Mouse (Mus musculus) right cerebral cortex, postnatal 10 days (tissue): ENCODE results near the gene Tbcel.

ENCODE experiments used
- DNase-seq, 2 experiments: peaks; one replicate each; pipeline ENCODE4 v3.0.0; 2021; ENCODE audit warnings: low spot score in 2 of 2

The Tbcel gene

DNA sequence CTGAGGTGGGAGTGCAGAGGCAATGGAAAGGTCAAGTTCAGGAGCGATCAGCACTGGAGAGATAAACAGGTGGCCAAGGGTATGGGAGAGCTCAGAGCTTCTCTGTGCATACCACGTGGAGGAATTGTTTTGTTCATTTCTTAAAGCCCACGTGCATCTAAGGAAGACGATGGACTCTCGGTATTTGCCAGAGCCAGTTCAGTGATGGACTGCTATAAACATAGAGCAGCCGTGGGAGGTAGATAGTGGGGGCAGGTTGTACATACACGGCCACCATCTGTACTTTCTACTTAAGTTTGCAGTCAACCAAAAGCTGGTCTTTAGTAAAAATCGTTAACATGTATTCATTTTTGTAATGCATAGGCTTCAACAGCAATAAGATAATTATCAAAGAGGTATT is 65.5 kb downstream of the Tbcel start:
- no peak for DNase-seq

DNA sequence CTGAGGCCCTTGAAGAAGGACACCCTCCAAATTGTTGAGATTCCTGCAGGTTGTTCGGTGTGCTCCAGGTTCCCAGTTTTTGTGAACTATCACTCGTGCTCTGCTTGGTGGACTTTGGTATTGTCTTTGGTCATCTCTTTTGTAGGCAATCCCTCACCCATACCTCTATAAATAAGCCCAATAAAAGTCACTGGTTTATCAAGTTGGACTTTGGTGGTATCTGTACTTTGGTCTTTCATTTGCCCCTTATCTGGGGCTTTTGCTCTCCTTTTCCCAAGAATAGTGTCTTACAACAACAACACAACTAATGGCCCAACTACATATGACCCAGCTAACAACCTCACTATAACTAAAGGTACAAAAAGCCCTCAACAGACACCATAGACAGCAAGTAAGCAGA is 66.4 kb downstream of the Tbcel start:
- DNase-seq: no peak

DNA sequence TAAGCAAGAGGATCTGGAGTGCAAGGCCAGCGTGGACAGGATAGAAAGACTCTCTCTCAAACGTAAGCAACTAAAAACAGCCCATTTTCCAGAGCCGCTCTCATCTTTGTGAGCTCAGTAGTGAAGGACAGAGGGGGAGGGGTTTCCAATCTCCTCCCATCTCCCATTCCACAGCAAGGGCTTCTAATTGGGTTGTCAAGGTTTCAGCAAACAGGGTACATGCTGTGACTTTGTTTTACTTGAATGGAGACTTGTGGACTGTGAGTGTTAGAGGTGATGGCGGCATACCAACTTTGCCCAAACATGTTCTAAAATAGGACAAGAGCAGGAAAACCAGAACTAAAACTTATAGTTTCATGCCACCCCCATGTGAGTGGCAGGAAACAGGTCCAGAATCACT is 68.2 kb downstream of the Tbcel start:
- DNase-seq: no peak

DNA sequence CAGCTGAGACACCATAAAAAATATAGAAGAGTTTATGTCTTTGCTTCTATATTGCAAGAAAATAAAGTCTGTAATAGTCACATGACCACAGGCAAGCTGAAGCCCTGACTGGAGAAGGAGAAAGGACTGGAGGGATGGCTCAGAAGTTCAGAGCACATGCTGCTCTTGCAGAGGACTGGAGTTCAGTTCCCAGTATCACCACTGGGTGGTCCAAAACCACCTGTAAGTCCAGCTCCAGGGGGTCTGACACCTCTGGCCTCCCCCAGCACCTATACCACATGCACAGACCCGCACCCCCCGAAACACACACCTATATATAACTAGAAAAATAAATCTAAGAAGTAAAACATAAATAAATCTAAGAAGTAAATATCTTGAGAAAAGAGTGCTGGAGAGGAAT is 75.5 kb downstream of the Tbcel start:
- no peak for DNase-seq

DNA sequence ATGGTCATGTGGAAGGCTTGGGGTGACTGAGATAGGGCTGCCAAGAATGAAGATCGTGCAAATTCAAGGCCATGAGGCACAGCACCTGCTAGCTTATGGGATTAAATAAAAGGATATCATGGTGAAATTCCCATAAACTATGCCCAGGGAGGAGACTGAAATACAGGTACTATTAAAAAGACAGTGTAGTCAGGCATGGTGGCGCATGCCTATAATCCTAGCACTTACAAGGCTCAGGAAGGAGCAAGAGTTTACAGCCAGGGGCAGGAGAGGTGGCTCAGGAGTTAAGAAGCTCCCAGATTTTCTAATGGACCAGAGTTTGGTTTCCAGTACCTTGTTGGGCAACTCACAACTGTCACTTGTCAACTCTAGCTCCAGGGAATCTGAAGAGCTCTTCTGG is 76.0 kb downstream of the Tbcel start:
- no peak for DNase-seq

DNA sequence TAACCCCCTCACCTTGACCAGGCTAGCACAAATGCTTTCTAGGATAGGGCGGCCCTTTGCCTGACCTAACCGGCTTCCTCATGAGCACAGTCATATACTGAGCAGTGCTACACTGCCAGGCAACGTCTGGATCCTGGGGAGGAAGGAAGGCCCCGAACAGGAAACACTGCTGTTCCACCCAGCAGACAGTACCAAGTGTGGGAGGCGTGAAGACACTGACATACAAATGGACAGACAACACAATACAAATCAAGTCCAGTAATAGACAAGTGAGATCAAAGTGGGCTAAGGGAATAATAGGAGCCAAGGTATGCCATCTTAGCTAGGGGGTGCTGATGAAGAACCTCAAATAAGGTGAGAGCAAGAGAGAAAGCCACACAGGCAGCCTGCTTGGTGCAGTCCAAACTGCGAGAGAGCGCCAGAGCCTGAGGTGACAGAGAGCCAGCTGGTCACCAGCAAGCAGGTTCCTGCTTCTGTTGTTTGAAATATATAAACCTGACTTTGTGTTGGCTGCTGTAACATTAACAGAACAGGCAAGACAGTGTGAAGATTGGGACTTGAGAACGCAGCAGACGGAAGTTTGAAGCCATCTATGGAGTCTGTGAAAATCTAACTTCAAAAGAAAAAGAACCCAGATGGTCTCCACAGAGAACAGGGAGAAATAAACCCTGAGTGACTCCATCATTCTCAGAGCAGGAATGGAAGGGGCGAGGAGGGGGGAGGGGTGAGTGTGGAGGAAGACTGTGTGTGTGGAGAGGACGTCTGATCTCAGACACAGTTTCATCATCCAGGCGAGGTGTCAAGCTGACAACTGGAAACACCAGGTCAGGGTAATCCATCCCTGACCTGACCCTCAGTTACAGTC is 79.3 kb downstream of the Tbcel start:
- peak in 1 of 2 experiments; percentile 38 for DNase-seq

DNA sequence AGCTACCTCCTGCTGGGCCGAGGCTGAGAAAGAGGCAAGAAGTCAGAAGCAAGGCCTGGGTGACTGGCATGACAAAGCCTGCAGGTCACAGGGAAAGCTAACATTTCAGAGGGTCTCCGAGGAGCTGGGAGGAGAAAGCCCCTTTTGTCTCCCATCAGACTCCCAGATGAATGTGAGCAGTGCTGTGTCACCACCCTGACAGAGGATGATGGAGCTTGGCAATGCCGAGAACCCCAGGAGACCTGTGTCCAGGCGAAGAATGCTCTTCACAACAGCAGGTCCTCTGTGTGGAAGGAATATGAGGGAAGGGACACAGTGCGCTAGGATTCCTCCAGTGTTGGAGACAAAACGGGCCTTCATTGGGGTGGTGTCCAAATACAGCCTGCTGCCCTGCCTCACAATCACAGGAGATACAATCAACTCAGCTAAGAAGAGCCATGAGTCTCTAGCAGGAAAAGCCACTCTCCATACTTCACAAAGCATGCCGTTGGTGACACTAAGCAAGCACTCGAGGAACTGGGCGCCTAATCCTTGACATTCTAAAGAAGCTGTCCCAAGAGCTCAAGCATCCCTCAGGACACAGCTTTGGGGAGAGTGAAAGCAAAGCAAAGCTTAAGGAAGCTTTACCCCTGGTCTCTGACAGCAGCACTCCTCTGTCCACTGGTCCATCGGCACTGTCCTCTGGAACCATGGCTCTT is 80.8 kb downstream of the Tbcel start:
- no peak for DNase-seq

DNA sequence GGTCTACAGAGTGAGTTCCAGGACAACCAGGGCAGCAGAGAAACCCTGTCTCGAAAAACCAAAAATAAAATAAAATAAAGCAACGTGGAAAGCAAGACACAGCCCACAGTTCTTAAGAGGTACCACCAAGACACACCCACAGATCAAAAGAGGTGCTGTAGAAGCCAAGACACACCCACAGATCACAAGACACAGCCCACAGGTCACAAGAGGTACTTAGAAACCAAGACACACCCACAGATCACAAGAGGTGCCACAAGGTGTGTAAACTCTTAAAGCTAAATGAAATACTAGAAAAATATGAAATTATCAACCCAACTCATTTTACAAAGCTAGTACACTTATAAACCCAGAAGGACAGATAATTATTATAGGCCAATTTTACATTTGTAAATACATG is 84.0 kb downstream of the Tbcel start:
- DNase-seq: no peak

DNA sequence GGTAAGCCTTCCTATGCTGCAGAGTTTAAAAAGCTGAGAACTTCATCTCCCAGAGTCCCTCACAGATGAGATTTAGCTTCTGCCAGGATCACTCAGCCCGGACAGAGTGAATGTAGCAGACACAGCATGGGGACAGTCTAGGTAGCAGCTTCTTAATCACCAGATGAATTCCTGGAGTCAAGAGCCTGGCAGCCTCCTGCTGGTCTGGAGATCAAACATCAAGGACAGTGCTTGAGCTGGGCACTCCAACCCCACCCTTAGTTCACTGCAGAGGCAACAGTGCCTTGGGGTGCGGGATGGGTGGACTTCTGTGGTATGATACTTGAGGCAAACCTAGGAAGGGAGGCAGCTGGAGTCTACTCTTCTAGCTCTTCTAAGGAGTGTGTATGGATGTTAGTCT is 87.9 kb downstream of the Tbcel start:
- no peak for DNase-seq

DNA sequence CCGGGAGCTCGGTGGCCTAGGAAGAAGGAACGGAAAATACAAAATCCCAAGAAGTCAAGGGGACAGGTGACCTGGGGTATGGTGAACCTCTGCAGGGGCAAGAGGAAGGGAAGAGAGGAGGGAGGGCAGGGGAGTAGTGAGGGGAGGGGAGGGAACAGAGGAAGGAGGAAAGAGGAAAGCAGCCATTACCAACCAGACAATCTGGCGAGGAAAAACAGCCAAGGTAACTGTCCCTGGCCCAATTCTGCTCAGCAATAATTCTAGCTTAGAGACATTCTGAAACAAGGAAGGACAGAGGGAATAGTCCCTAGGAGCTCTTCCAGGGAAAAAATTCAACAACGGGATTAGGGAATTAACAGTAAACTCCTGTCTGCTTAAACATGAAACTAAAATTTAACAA is 88.8 kb downstream of the Tbcel start:
- no peak for DNase-seq

DNA sequence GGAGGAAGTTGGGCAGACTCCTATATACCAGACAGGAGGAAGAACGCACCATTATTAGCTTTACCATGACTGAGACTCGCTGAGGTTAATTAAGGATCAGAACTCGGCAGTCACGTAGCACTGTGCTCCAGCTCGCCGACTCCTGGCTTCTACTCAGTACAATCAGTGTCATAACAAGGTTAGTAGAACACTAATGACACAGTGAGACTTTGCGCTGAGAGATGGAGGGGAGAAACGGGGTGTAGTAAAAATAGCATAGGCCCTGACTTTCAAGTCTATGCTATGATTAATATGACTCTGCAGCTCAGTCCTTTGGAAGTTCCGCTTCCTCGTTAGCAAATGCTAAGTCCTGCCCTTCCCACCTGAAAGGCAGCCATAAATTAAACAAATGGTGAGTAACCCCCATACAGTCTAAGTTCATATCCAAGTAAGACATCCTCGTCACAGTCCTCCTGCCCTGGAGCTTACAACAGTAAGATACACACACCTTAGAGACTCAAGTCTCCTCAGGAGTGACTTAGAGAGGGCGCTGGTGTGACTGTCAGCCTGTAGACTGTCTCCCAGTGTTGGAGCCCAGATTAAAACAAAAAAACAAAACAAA is 90.2 kb downstream of the Tbcel start:
- DNase-seq: no peak

DNA sequence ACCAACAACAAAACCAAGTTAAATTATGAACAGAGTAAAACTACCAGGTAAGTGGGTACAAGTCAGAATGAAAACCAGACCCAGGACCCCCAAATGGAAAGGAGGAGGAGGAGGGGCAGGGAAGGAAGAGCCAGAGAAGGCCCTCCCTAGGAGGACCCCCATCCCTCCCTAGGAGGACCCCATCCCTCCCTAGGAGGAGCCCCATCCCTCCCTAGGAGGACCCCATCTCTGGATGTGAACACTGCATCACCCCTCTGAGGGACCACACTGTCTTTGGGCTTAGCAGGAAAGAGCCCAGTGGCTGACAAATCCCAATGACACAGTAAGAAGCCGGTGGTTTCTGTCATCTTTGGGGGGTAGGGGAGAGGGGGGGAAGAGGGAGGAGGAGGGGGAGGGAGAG is 92.4 kb downstream of the Tbcel start:
- DNase-seq: no peak

DNA sequence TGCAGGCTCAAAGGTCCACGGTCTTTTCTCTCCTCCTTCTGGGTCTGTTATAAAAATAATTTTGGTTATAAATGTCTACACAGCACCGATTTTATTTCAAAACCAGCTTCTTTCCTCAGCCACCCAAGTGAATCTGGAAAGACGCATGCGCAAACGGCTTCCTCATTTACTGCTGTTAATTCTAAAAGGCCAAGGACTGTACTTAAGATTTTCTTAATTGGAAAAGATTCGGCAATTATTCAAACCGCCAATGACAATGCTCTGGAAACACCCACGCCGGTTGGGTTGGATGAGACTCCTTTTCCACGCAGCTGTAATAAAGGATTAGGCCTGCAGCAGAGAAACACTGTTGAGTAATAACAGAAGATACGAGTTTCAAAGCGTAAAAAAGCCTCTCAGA is 94.3 kb downstream of the Tbcel start:
- no peak for DNase-seq

DNA sequence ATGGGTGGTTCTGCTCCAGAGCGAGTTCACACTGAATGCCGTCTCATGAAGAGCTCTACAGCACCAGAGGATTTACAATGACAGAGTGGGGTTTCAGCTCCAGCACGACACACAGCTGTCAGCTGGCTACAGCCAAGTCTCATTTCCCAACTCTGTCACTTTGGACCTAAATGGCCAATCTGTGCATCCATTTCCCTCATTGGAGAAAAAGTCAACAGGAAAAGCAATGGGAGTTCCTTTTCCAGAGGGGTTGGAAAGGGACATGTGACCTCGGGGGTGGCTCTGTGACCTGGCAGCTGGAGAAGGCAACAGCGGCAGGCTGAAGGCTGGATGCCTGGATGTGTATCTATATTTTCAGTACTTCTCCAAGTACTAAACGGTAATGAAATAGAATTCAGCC is 96.3 kb downstream of the Tbcel start:
- no peak for DNase-seq

DNA sequence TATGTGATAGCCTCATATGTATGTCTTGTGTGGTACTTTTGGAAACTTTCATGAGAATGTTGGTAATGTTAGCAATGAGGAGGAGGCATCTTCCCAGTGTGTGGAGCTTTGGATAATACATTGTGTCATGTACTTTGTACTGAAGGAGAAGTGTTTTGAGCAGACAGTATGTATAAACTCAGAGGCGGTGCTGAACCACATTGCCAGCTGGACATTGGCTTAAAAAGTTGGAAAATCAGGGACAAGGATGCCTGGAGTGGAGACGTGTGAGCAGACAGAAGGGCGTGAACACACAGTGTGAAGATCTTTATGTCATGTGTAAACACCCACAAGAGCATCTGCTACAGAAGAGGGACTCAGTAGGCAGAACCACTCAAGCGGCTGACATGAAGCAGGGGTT is 101.9 kb downstream of the Tbcel start:
- no peak for DNase-seq

DNA sequence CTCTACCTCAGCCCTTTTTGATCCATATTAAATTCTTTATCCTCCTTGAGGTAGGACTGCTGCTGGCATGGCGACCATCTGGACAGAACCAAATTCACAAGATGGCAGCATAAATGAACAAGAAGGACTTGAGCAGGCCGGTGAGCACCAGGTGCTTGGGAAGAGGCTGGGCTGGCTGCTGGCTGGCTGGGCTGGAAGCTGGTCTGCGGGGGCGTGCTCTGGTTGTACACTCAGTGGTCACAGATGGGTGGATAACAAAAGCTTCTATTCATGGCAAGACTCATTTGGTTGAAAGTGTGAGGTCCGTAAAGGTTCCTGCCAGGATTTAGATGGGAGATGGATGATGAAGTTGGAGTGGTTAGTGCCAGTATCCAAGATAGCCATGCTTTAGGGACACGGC is 106.1 kb downstream of the Tbcel start:
- no peak for DNase-seq

DNA sequence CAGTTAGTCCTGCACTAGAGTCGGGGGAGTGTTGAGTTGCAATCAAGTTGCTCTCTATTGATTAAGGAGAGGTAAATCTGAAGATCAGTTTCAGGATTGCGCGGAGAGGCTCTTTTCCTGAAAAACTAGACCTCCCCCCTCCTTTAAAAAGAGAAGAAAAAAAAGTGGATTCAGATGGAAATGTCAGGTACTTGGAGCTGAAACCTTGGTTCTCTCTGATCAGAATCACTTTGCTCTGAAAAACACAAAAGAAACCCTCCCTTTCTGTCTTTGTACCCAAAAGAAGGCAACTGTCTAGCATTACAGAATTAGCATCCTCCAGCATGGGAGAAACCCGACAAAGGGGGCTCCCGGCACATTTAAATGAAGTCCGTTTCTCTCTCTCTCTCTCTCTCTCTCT is 107.8 kb downstream of the Tbcel start, which contains the start of gene Tecta:
Gene Tecta, minus strand, starts transcription at position 101 of the 400 bp plus-strand sequence.
- DNase-seq: no peak

DNA sequence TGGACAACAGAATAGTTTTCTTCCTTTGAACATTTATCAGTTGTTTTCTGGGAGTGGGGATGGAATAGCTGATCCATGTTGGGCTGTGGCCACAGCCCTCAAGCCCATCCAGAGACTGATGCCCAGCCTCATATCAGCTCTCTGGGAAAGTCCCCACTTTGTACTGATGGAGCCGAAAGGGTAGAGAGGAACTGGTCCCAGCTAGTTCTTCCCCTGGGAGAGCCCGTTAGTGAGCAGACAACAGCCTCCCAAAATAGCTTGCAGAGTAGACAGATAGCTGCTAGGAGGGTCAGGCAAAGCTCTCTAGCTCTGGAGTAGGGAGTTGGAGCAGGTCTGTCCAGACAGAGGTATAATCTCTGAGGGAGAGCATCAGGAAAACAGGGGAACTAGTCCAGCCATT is 111.5 kb downstream of the Tbcel start:
- DNase-seq: no peak

DNA sequence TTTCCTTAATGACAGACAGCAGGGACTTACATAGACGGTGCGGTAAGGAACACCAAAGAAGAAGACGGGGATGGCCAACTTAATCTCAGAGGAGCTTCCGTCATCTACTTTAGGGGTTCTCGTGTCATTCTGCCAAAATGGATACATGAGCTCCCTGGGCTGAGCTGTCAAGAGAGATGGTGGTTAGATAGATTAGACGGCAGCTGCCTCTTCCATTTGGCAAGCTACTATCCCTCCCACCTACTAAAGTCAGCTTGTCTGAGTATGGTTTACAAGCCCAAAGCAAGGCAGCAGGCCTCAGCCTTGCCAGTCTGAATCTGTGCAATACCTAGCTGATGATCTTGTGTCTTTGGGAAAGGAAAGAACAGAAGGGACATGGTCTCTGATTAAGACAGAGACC is 112.7 kb downstream of the Tbcel start:
- DNase-seq: no peak

DNA sequence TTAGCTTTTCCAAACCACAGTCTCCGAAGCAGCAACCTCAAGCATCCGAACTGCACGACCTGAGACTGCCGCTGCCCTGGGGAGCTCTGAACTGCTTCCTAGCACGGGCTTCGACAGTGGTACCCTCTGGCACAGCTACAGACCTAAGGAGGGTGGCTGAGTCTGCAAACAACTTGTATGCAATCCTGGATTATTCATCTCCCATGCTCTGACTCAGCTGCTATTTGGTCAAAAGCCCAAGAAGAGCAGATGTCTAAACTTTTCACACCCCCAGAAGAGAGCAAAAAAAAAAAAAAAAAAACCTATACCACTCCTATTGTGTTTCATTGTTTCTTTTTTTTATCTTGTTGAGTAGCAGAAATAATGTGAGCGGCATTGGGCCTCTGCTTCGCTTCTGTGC is 113.3 kb downstream of the Tbcel start:
- no peak for DNase-seq

DNA sequence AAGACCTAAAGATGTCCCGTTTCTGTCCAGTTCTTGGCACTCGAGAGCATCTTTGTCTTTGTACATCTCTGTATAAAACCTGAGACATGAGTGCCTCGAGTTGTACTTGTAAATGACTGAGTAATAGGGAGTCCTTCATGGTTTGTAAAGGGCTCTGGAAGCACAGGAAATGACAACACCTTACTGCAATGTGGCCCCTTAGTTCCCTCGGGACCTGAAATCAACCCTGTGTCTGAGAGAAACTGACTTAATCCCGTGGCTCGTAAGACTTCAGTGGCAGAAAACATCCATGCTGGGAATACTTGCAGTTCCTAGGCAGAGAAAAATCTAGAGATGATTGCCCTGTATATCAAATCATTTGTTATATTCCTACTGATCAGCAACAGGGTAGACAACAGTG is 114.7 kb downstream of the Tbcel start:
- no peak for DNase-seq

DNA sequence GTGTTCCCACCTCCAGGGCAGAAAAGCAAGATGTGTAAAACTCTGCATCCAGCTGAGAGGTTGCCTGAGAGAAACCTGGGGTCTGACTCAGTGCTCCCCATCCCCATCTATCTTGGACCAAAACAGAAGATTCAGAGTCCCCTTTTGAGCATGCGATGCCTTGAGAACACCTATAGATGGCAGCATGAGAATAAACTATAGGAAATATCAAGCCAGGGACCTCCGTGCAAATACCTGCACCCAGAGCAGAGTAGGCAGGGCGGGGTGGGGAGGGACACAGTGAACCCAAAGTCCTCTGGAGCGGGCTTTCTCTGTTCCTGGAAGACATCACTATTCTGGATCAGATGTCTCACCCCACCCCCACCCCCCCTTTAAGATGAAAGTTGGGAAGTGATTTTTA is 119.1 kb downstream of the Tbcel start:
- no peak for DNase-seq

DNA sequence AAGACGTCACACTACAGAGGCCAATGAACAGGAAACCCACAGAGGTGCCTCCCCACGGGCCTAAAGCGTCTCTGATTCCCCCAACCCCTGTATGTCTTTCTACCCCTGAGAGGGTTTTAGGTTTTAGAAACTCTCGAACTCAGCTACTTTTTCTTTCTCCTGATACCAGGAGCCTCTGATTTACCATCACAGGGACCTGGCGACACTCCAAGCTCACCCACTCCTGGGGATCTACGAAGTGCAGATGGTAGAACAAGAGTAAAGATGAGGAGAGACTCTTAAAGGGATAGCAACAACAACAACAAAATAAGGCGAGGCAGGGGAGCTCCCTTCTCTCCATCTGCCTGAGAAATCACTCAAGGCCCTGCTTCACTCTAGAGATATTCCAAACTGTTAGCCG is 120.6 kb downstream of the Tbcel start:
- DNase-seq: peak in 1 of 2 experiments; percentile 44
